Mouse (Mus musculus): ENCODE data around the gene Gm6205.
"Not testable (repeated sequence)": the region's sequence is repeated elsewhere in the genome, so short reads cannot be mapped to it uniquely, and the experiment has no call there.

The Gm6205 gene

GRCm38 (mm10) chr5:94648082-94648481, at the start of gene Gm6205:
Gene Gm6205, plus strand, starts transcription at chr5:94648382.
- not testable (repeated sequence) for DNase-seq (ENCODE audit: low read depth, low spot score)

- not testable (repeated sequence) for DNase-seq (ENCODE audit: low read depth, low spot score)
Observed at GRCm38 (mm10) chr5:94616242-94616641, 31.9 kb upstream of the Gm6205 start, which contains the start of gene Gm3147. Gene Gm3147, minus strand, starts transcription at chr5:94616342.

GRCm38 (mm10) chr5:94623679-94624078, 24.5 kb upstream of the Gm6205 start, which contains the start of gene Gm6509:
Gene Gm6509, plus strand, starts transcription at chr5:94623979.
- DNase-seq (ENCODE audit: low read depth, low spot score): not testable (repeated sequence)

All from WW6 (cell line).